Mouse (Mus musculus) kidney, adult 9 months (tissue): Measurements from ENCODE around the gene Prss38.

Experiments
- DNase-seq: peaks from one replicate; pipeline ENCODE4 v3.0.0; 2022

The Prss38 gene

DNA sequence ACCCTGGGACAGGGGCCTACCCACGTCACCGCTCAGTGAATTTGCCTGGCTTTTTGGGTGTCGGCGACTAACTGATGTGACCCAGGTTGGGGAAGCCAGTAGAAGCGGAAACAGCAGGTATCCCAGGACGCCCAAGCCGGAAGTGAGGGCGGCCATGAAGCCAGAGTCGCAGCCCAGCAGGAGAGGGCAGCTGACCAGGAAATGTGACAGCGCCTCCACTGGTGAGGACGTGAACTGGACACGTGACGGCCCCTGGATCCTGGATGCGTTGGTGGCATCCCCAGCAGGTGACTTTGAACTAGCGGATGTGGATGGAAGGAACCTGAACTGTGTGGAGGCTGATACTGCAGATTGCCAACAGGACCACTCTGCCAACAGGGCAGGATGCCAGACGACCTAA, at the start of gene Prss38:
Prss38 (minus strand) TSS at position 183 of the 400 bp plus-strand sequence.
- DNase-seq, result no peak

DNA sequence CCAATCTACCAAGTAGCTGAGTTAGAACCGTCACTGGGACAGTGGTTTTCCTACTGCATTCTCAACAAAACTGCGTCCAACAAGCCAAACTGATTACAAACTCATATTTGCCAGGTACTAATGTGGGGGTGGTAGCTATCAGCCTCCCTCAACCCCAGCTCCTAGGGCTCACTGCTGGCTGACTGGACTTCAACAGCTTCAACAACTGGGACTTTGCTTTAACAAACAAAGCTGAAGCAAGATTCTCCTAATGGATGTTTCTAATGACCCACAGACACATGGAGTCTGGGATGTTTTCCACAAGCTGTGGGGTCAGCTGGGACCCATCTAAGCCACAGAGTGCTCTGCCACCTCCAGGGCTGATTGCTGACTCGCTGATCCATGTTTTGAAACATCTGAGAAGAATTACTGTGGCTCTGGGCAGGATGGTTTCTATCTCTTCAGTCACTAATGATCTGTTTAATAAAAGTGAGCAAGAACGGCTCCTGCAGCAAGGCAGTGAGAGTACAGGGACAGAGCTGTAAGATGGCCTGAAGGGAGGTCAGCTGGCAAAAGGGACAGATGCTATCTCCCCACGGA, 47.6 kb upstream of the Prss38 start:
- DNase-seq, result no peak

DNA sequence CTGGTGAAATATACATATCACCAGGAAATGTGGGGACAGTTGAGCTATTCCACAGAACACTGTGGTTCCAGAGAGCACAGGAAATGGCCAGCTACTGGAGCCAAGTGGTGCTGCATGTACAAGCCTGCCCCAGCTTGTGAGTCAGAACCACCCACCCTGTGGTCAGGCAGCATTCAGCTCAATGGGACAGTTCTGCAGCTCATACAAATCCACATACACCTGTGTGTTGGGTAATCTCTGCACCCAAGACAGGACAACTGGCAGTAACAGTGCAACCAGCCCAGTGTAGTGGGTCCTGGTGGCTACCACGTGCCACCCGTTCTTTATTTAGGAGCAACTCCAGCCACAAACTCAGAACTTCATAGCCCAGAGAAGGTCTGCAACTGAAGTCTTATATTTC, 46.5 kb upstream of the Prss38 start:
- peak; percentile 14 for DNase-seq

DNA sequence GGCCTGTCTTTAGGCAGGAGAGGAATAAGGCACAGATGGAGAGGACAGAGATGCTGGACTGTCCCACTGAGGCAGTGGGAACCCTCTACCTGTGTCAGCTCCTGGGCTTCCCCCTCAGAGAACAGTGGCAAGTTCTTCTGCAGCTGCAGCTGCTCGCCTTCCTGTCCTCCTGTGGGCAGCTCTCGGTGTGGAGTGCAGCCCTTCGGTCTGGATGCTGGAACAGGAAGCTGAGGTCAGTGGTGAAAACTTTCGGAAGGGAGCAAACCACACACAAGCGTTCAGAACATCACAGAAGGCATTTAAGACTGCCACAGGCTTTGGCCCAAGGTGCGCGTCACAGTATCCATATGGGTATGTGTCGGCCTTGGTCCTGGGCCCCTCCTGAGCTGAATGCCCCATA, 46.0 kb upstream of the Prss38 start:
- peak; percentile 26 for DNase-seq

DNA sequence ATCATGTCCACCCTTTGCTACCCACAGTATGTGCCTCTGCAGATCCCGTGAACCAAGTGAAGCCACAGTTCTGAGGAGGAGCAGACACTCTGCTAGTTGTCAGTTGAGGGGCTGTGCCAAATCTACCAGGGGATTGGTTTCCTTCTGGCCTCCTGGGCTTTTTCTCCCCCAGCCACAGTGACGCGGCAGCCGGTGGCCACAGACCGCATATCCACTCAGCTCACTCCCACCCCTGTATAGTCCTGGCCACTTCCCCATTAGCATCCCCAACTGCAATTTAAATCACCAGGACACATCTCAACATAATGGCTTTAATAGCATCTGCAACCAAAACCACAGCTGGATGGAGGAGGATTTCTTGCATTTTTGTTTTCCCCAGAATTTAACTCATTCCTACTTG, 43.3 kb upstream of the Prss38 start:
- no peak for DNase-seq

DNA sequence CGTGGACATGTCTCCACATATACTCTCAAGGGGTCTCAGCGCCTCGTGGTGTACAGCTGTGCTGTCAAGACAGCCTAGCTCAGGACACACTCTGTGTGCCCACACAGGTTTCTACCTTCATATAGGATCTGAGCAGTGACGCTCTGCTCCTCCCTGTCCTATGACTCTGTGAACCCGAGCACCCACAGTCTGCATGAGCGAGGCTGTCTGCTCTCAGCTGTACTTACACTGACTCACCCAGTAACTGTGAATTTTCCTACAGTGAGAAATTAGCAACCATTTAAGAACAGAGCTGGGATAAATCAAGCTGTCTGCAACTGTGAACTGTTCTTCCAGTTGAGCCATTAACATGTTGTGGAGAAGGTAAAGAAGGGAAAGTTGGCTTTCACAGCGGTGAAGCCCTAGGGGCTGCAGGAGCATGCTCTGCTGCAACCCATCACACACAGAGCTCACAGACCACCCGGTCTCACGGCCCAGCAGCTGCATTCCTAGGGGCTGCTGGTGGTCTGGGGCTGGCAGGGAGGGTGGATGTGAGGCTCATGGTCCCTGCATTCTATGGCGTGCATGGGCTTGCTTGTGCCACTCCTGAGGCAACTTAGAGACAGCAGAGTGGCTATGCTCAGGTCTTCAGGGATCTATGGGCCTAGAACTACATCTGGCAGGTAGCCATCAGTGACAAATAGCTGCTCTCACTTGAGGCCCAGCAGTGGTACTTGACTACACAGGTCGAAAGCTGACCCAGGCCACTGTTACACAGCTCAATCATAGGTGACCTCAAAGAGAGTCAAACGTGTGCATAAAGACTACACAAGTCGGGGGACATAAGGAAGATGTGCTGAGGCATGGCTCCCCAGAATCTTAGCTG, 37.8 kb upstream of the Prss38 start:
- DNase-seq, result no peak

DNA sequence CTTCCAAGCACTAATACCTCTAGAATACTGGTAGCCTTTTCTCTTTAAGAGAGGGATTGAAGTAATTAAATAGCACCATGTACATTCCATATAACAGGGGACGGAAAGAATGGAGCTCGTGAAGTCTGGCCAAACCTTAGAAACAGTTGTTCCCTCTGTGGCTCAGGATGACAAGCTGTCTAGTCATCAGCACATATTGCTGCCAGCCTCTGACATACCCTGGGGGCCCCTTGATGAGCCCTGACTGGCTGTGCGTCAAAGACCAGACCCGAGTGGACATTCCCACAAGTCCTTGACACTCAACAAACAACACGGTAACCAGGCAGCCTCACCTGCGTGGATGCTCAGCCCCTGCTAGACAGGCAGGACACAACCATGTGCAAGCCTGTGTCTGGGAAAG, 36.6 kb upstream of the Prss38 start:
- DNase-seq, result no peak

DNA sequence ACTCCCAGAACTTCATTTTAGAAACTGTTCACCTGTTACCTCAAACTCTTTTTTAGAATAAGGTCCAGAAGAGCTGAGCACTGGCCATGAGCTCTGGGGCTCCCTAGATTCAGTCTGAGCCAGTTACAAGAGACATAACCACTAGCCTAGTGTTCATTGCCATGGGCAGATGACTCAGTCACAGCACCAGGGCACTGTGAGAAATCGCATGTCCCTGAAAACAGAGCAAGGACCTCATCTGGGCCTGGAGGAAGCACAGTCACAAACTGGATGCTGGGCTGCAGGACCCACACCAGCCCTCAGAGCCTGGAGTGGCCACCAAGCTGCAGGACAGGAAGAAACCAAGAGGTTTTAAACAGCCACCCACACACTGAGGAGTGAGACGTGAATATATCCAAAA, 35.4 kb upstream of the Prss38 start:
- no peak for DNase-seq

DNA sequence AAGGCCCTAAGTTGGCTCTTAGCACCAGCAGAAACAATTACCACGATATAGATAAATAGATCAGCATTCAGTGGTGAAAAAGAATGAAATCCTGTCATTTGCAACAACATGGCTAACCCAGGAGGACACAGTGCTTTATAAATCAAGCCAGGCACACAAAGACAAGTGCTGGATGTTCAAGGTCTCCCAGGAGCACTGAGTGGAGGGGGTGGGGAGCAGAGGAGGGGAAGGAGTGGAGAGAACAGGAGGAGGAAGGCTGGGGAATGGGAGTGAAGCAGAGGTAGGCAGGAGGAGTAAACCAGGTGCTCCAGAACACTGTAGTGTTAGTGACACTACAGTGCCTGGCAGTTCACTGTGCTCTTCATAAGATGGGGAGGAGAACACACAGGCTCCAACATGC, 30.3 kb upstream of the Prss38 start:
- DNase-seq, result no peak

DNA sequence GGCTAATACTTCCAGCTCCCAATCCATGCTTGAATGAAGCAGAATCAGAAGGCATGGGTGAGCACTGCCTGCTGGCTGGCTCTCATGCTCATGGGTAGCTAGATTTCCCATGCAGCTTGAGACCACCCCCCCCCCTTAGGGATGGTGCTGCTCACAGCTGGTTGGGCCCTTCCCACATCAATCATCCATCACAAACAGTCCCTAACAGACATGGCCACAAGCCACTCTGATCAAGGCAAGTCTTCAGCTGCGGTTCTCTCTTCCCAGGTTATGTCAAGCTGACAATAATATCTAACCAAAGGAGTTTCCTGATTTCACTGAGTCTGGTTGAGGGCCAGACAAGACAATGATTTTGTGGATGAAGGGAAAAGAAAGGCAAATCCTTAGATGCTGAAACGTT, 25.4 kb upstream of the Prss38 start:
- DNase-seq, result no peak

DNA sequence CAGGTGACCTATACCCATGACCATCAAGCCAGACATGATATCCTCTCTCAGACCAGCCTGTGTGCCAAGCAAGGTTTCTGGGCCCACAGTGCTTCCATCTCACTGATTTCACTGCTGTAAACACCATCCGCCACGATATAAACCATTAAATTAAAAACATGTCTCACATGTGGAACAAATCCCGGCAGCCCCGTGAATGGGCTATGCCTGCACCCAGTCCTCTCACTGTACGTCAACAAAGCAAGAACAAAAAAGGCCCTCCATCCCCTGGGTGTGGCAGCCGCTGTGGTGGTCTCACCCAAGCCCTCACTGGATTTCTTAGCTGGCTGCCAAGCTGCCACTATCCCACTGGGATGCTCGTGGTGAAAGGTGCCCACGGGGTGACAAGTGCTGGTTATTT, 24.4 kb upstream of the Prss38 start:
- DNase-seq, result no peak

DNA sequence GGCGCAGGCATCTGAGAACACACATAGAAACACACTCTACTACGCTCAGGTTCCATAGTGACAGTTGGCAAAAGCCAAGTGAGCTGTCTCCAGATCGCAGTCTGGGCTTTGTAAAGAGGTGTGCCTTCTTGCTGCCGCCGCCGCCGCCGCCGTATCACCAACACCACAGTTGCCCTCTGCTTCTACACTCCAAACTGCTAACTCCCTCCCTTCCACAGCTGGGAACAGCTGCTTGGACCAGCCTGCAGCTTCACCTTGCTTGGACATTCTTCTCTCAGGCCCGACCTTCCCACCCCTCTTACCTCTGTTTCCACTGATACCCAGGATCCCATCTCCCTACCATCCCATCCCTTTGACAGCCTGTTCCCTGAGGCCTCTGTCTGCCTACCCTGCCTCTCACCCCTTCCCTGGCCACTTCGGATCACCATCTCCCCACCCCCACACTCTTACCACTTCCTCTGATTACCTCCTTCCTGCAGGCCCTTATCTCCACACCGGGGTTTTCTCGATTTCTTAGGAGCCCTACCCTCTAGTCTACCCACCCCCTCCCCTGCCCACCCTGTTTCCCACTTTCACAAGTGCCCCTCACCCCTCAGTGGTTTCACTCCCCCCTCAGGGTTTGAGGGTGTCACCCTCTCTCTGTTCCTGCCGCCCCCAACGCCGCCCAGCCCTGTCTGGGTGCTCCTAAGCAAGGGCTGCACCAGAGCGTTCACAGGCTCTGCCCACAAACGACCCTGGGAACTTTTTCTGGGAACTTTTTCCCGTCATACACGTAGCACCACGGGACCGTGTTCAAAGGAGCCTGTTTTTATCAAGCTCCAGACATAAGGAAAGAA, 22.3 kb upstream of the Prss38 start:
- no peak for DNase-seq

DNA sequence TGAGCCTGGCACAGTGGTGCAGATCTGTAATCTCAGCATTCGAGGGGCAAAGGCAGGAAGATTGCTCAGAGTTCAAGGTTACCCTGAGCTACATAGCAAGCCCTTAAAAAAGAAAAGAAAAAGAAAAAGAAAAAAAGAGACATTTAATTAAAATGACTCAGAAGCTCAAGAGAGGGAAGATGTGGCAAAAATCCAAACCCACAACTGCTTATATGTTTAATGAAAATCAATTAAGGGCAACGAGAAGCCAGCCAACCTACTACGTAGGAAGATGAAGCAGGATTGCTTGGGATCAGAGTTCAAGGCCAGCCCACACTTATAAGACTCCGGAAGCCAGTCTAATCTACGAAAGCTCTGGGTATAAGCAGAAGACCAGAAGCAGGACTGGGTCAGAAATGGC, 19.0 kb upstream of the Prss38 start:
- DNase-seq, result no peak

DNA sequence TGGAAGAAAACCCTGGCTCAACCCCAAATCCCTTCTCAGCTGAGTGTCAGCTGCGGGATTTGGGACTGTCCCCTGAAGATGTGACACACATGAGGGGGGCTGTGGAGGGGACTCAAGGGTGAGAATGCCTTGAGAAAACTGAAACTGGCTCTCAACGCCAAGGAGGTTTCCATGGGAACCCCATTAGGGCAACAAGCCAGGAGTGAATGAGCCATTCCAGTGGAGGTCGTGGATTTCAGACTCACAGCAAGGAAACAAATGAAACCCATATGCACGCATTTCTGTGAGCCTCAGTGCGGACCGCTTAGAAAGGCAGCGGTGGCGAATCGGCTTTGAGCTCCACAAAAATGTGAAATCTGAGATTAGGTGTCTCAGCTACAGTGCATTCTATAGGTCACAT, 18.1 kb upstream of the Prss38 start:
- DNase-seq, result no peak

DNA sequence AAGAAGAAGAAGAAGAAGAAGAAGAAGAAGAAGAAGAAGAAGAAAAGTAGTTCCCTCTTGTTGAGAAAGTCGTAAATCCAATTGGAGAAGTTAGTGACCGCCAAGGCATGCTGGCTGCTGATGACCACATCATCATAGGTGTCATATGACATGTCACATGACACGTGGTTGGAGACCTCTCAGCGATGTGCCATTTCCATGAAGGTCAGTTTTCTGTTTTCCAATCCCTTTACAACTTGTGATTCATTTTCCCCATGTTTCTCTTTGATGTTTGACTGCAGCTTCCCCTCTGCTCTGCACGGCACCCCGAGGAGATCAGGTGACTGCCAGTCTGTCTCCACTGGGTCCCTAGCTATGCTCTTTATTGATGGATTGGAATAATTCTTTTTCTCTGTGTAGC, 16.8 kb upstream of the Prss38 start:
- DNase-seq, result no peak

DNA sequence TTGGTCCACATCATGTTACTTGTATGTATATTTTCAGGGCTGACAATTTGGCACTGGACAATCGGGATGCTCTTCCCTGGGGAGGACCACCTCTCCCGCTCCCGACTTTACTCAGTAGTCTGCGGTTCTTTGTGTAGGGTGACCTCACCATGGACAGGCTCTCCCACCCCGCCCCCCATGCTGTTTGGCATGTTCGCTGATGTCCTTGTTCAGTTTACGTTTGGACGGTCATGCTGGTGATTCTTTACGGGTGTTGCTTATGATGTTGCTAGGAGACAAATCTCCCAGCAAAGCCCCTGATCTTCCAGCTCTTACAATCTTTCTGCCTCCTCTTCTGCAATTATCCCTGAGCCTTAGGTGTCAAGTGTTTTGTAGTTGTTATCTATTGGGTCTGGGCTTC, 15.0 kb upstream of the Prss38 start:
- DNase-seq, result no peak

DNA sequence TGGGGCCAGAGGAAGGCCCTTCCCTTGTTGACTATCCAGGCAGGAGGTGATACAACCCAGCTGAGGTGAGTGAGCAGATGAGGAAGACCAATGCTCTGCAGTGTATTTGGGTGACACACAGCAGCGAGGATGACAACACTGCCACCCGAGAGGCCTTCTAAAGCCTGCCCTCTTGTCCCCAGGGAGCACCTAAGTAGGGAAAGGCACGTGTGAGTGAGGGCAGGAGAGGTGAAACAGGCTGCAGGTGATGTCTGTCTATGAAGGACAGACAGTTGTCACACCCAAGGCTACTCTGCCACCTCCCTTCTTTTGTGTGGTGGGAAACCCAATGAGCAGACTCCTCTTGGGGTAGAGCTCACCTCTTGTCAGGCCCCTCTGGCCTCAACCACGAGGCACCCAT, 14.2 kb upstream of the Prss38 start:
- DNase-seq, result no peak

DNA sequence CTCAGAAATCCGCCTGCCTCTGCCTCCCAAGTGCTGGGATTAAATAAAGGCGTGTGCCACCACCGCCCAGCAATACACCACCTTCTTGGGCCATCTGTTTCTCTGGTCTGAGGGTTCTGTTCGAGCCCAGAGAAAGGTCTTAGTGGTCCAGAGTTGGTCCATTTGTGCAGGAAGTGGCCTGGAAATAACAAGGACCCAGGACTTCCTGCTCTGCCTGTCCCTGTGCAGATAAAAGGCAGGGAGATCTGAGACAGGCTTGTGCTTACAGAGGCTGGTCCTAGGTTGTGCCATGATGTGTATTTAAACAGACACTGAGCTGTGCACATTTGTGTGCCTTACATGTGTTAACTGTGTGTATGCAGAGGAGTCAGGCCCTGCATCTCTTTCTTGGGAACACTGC, 13.3 kb upstream of the Prss38 start:
- no peak for DNase-seq

DNA sequence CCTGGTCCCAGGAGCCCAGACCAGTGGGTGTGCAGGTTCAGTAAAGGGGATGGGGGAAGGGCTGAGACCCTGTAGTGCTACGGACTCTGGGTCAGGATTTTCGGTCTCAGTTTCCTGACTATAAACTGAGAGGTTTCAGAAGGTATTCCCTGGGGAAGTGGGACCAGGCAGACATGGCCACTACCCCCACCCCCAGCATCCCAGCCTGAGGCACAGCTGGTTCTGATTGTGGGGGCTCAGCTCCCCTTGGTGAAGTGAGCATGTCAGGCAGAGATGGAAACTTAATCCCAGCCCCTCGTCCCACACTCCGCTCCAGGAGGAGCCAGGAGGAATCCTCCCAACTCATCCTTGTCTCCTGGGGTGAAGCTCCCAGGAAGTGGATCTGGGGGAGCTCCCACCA, 12.0 kb upstream of the Prss38 start:
- DNase-seq, result no peak

DNA sequence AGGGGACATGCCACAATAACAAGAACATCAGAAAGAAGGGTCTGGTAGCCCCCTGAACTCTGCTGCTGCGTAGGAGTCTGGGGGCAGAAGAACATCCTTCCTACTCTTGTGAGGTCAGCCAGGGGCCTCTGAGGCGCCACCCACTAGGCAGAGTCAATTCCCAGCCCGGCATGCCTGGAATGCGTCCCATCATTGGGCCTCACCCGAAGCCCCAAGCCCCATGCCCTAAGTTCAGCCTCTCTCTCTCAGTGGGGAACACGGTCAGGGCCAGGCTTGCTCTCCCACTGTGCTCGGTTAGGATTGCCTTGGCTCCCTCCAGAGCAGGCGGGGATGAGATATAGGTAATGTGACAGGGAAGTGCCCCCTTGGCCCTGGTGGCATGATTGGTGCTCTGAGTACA, 9.7 kb upstream of the Prss38 start:
- DNase-seq, result no peak

DNA sequence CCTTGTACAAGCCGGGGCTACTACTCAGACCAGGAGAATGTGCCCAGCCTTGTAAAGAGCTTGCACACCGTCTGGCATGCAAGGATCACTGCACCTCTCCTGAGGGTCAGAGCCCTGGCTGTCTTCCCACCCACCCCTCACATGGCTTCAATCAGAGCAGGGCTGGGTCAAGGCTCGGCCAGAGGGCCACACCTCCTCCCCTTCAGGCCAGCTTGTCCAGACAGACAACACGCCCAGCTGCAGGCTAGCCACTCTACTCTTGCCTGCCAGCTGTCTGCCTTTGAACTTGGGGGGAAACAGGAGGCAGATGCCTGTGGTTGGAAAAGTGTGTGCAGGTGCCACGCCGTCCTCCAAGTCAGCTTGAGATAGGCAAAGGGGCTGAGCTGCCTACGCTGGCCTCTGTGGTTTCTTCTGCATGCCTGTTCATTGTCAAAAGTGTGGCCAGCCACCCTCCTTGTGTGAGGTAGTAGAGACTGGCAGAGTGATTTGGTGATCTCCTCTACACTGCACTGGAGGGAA, 9.0 kb upstream of the Prss38 start:
- peak; percentile 72 for DNase-seq

DNA sequence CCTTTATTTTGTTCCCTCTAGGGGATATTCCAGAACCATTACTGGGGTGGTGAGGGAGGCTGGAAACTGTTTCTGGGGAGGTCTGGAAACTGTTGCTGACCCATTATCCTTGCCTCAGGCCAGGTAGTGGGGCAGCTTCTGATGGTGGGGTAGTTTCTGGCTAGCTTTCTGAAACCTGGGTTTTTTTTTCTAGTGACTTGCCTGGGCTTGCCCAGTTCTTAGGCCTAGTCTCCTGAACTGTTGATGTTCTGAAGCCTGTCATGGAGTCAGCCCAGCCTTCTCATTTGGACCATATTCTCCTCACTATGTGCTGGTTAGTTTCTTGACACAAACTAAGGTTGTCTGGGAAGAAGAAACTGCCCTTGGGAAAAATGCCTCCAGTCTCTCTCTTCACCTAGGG, 4.1 kb upstream of the Prss38 start:
- no peak for DNase-seq

DNA sequence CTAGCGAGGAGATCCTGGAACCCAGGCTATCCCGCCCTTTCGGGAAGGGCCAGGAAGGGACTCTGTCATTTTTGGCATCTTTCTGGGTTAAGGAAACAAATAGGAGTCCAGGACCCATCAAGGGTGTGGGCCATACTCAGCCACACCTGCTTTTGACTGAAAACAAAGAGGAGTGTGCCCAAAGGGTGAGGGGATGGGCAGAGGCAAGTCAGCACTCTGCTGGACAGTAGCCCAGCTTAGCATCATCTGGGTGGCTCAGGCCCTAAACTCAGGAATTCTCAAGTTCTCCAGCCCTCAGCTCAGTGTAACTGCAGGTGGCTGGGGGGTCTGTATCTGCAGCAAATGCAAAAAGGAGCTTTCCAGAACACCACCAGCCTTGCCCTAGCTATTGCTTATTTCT, 2.5 kb upstream of the Prss38 start:
- DNase-seq, result no peak

DNA sequence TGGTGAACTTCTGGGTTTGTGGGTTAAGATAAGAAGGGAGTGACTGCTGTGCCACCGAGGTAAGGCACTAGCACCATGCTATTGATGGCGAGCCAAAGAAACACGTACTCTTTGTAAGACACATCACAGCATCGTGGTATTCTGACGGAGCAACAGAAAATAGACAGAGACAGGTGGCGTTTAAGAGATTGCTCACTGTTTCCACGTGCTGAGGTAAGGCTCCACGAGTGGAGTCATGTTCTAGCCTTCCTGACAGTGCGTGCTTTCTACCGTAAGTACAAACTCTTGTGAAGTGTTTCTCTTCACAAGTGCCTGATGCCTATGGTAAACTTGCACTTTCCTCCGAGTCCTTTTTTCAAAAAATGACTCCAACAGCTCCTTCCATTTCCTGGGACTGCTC, 5.6 kb downstream of the Prss38 start:
- DNase-seq, result no peak
